Mouse (Mus musculus): Measurements from ENCODE around the gene Frmd4b. TPM values are rescaled to one million over a fixed set of nuclear protein-coding genes. Genes with fewer than 3 reads are reported as not detected.

Gene Frmd4b
- polyA plus RNA-seq, 1 experiment, result 22.3 TPM

DNA sequence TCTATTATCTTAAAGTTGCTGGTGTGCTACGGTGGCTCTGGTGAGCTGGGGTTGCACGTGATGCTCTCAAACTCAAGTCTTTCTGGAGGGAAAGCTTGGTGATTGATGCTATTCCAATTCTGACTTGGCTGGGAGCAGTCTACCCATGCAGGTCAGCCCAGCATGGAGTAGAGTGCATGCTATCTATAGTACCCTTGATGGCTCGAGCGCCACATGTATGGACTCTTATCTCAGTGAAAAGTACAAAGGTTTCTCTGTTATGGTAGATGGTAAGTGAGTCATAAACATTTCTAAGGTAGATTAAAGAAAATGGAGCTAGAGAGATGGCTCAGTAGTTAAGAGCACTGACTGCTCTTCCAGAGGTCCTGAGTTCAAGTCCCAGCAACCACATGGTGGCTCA lies 374.8 kb downstream of the Frmd4b start:
- WGBS, result 91% methylated on average over 4 of the region's 4 CpGs
- no peak for DNase-seq

DNA sequence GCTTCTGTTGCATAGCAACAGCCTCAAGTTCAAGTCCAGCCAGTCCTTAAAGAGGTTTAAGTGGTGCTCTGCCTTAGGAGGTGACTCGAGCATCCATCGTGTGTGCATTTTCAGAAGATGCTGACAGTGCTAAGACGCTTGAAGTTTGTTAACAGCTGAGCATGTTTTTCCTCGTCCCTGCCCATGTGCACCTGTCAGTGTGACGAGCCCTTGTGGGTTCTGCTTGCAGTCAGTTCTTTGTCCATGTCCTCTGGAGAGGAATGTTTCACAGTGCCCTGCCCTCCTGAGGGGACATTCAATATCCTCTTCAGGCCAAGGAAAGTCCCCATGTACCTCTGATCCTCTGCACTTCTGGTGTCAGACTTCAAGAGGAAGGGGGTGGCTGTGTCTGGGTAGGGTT lies 377.2 kb downstream of the Frmd4b start:
- Histone ChIP-seq H3K4me1 (ENCODE audit: control insufficient read depth, insufficient read depth, low read length) (no peaks in the 10 kb centered on the region), H3K4me3 (replicated peaks; ENCODE audit: extremely low read depth, low read depth, low read length) (no peak overlapping the region)
- WGBS, result 82% methylated on average over 5 of the region's 5 CpGs
- TF ChIP-seq POLR2A (IDR thresholded peaks at IDR 0.05; ENCODE audit: borderline replicate concordance, extremely low read depth, low read depth, low read length), result no peak
- no peak for TF ChIP-seq CTCF (IDR thresholded peaks at IDR 0.05; ENCODE audit: insufficient read depth, low read length)
- no peak for DNase-seq

More for the DNA sequence above, 374.8 kb downstream of the Frmd4b start:
- H3K4me1 ChIP-seq (ENCODE audit: control insufficient read depth, insufficient read depth, low read length), result no peaks in the 10 kb centered on the region
- TF ChIP-seq POLR2A (IDR thresholded peaks at IDR 0.05; ENCODE audit: borderline replicate concordance, extremely low read depth, low read depth, low read length) (no peak), CTCF (IDR thresholded peaks at IDR 0.05; ENCODE audit: insufficient read depth, low read length) (no peak)
- no peak overlapping the region for H3K4me3 ChIP-seq (replicated peaks; ENCODE audit: extremely low read depth, low read depth, low read length)

DNA sequence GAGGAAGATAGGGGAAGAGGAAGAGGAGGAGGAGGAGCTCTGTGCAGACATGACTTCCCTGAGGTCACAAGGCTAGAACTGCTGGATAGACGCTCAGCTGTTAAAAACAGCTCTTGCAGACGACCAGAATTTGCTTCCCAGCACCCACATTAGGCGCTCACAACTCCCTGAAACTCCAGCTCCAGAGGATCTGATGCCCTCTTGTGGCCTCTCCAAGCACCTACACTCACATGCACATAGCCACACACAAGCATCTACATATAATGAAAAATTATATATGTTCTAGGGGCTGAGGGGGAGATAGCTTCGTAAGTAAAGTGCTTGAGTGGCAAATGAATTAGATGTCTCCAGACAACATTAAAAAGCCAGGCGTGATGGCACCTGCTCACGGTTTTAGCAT lies 378.0 kb downstream of the Frmd4b start:
- no peak for TF ChIP-seq POLR2A (IDR thresholded peaks at IDR 0.05; ENCODE audit: borderline replicate concordance, extremely low read depth, low read depth, low read length)
- no peak for TF ChIP-seq CTCF (IDR thresholded peaks at IDR 0.05; ENCODE audit: insufficient read depth, low read length)
- H3K4me1 ChIP-seq (ENCODE audit: control insufficient read depth, insufficient read depth, low read length), result no peaks in the 10 kb centered on the region
- DNase-seq, result no peak
- 88% methylated on average over 6 of the region's 6 CpGs for WGBS
- no peak overlapping the region for H3K4me3 ChIP-seq (replicated peaks; ENCODE audit: extremely low read depth, low read depth, low read length)

Other genes starting within 250 kb of the Frmd4b start
- 5.5 and 6.1 TPM in 2 replicates for gene Mitf, start 189.5 kb upstream of the Frmd4b start, polyA plus RNA-seq (2012; rRNA removed)